Mouse (Mus musculus) MEL (cell line): ENCODE measurements around the gene Adamts1. TPM values are rescaled to one million over a fixed set of nuclear protein-coding genes. Genes with fewer than 3 reads are reported as not detected.

Source experiments
- DNase-seq: peaks from one replicate; pipeline ENCODE4 v3.0.0; 2011; ENCODE audit warnings: low read depth, low spot score
- H3K27ac ChIP-seq: 2 replicates; pipeline ENCODE4 v1.5.1; 2012; ENCODE audit warnings: low read depth, mild to moderate bottlenecking, control low read depth, low read length, moderate library complexity; ENCODE audit not compliant: control insufficient read depth
- H3K27me3 ChIP-seq, 2 experiments: fragments of 150-350 bp in 1 of 2; sonication (generic) in 1 of 2; 2 replicates each; pipeline ENCODE4 v1.6.1; 2012; ENCODE audit warnings: low read length in 2 of 2, mild to moderate bottlenecking in 2 of 2, improper control_type of control experiment in 1 of 2, moderate library complexity in 1 of 2; ENCODE audit not compliant: insufficient read depth in 2 of 2, control insufficient read depth in 1 of 2
- H3K36me3 ChIP-seq, 2 experiments: 2 replicates each; pipeline ENCODE4 v1.6.1; 2012 to 2014; ENCODE audit warnings: low read length in 2 of 2, improper control_type of control experiment in 1 of 2, inconsistent platforms in 1 of 2, mild to moderate bottlenecking in 1 of 2; ENCODE audit not compliant: insufficient read depth in 2 of 2, control insufficient read depth in 1 of 2
- H3K4me1 ChIP-seq, 2 experiments: fragments of 150-350 bp in 1 of 2; sonication (generic) in 1 of 2; 2 replicates each; pipeline ENCODE4 v1.6.1; 2012; ENCODE audit warnings: low read length in 2 of 2, improper control_type of control experiment in 1 of 2, mild to moderate bottlenecking in 1 of 2; ENCODE audit not compliant: insufficient read depth in 2 of 2, control insufficient read depth in 1 of 2
- H3K4me3 ChIP-seq, 2 experiments: fragments of 150-350 bp in 1 of 2; sonication (generic) in 1 of 2; 2 replicates each; pipeline ENCODE4 v1.5.1; 2012; ENCODE audit warnings: low read depth in 2 of 2, low read length in 2 of 2, mild to moderate bottlenecking in 2 of 2, moderate library complexity in 2 of 2, control low read depth in 1 of 2, improper control_type of control experiment in 1 of 2; ENCODE audit not compliant: control insufficient read depth in 1 of 2, insufficient read depth in 1 of 2
- H3K79me2 ChIP-seq: 2 replicates; pipeline ENCODE4 v1.6.1; 2012; ENCODE audit warnings: mild to moderate bottlenecking, low read length, moderate library complexity; ENCODE audit not compliant: control insufficient read depth, poor library complexity, insufficient read depth
- H3K9ac ChIP-seq: 2 replicates; pipeline ENCODE4 v1.6.1; 2012; ENCODE audit warnings: low read depth, mild to moderate bottlenecking, control low read depth, low read length, moderate library complexity; ENCODE audit not compliant: control insufficient read depth, poor library complexity, severe bottlenecking
- H3K9me3 ChIP-seq: fragments of 150-350 bp; sonication (generic); replicated peaks from 2 replicates; pipeline ENCODE4 v1.6.1; 2012; ENCODE audit warnings: mild to moderate bottlenecking, low read length, improper control_type of control experiment, moderate library complexity; ENCODE audit not compliant: insufficient read depth
- CHD1 ChIP-seq: IDR thresholded peaks from 2 replicates; pipeline ENCODE4 v1.6.1; 2012; ENCODE audit warnings: low read depth, mild to moderate bottlenecking, inconsistent platforms, low read length, improper control_type of control experiment
- CHD2 ChIP-seq: IDR thresholded peaks from 2 replicates; pipeline ENCODE4 v1.6.1; 2011; ENCODE audit warnings: low read length, improper control_type of control experiment
- CTCF ChIP-seq, 3 experiments: IDR thresholded peaks in 2 of 3; conservative IDR thresholded peaks in 1 of 3; 2 replicates each; pipeline ENCODE4 v1.5.1; 2011 to 2012; ENCODE audit warnings: low read length in 3 of 3, low read depth in 2 of 3, mild to moderate bottlenecking in 2 of 3, improper control_type of control experiment in 1 of 3, inconsistent platforms in 1 of 3, mixed read lengths in 1 of 3, moderate library complexity in 1 of 3; ENCODE audit not compliant: control insufficient read depth in 1 of 3, insufficient read depth in 1 of 3, poor library complexity in 1 of 3, severe bottlenecking in 1 of 3
- HCFC1 ChIP-seq: IDR thresholded peaks from 2 replicates; pipeline ENCODE4 v1.6.1; 2012; ENCODE audit warnings: low read depth, mild to moderate bottlenecking, inconsistent platforms, low read length, improper control_type of control experiment, moderate library complexity
- JUND ChIP-seq: IDR thresholded peaks from 2 replicates; pipeline ENCODE4 v1.6.1; 2011; ENCODE audit warnings: low read depth, mild to moderate bottlenecking, improper control_type of control experiment, low read length
- KAT2A ChIP-seq: conservative IDR thresholded peaks from 2 replicates; pipeline ENCODE4 v1.6.1; 2012; ENCODE audit warnings: low read depth, low read length, improper control_type of control experiment, inconsistent platforms
- MAX ChIP-seq: IDR thresholded peaks from 2 replicates; pipeline ENCODE4 v1.6.1; 2011; ENCODE audit warnings: low read length, improper control_type of control experiment
- MYB ChIP-seq: IDR thresholded peaks from 2 replicates; pipeline ENCODE4 v1.6.1; 2011; ENCODE audit warnings: mild to moderate bottlenecking, low read depth, low read length, improper control_type of control experiment
- NELFE ChIP-seq: IDR thresholded peaks from 2 replicates; pipeline ENCODE4 v1.6.1; 2011; ENCODE audit warnings: low read depth, low read length, improper control_type of control experiment
- NRF1 ChIP-seq: IDR thresholded peaks from 2 replicates; pipeline ENCODE4 v1.6.1; 2014; ENCODE audit warnings: low read depth, mild to moderate bottlenecking, inconsistent platforms, low read length, improper control_type of control experiment, moderate library complexity; ENCODE audit not compliant: poor library complexity, insufficient read depth, severe bottlenecking
- RAD21 ChIP-seq: IDR thresholded peaks from 2 replicates; pipeline ENCODE4 v1.6.1; 2011; ENCODE audit warnings: mild to moderate bottlenecking, low read depth, low read length, improper control_type of control experiment
- SIN3A ChIP-seq: IDR thresholded peaks from 2 replicates; pipeline ENCODE4 v1.6.1; 2012; ENCODE audit warnings: low read length, improper control_type of control experiment, inconsistent platforms
- SMC3 ChIP-seq: IDR thresholded peaks from 2 replicates; pipeline ENCODE4 v1.6.1; 2011; ENCODE audit warnings: low read depth, low read length, improper control_type of control experiment
- TCF12 ChIP-seq: IDR thresholded peaks from 2 replicates; pipeline ENCODE4 v1.6.1; 2014; ENCODE audit warnings: low read depth, mild to moderate bottlenecking, inconsistent platforms, low read length, improper control_type of control experiment, moderate library complexity
- USF1 ChIP-seq: IDR thresholded peaks from 2 replicates; pipeline ENCODE4 v1.6.1; 2014; ENCODE audit warnings: low read depth, mild to moderate bottlenecking, inconsistent platforms, low read length, improper control_type of control experiment, moderate library complexity
- ZC3H11A ChIP-seq: IDR thresholded peaks from 2 replicates; pipeline ENCODE4 v1.6.1; 2012; ENCODE audit warnings: low read depth, mild to moderate bottlenecking, inconsistent platforms, low read length, improper control_type of control experiment
- polyA plus RNA-seq, 2 experiments: library from polyadenylated mRNA; stranded (reverse) in 1 of 2; unstranded in 1 of 2; fragments of >175 nt in 1 of 2; fragments of >200 nt in 1 of 2; gene quantifications; 2 replicates each; pipeline versions ENCODE4 v1.2.1 to v1.2.4; 2012; ENCODE audit warnings: low replicate concordance in 2 of 2, low read depth in 1 of 2; ENCODE audit not compliant: insufficient read length in 2 of 2, insufficient read depth in 1 of 2, missing spikeins in 1 of 2
- total RNA-seq: library from RNA; depleted of rRNA; stranded (reverse); fragments of 300-350 nt; gene quantifications from 2 replicates; pipeline ENCODE4 v1.2.3, GENCODE M21; 2012

The Adamts1 gene
- total and polyA plus RNA-seq, 3 experiments: not detected

DNA sequence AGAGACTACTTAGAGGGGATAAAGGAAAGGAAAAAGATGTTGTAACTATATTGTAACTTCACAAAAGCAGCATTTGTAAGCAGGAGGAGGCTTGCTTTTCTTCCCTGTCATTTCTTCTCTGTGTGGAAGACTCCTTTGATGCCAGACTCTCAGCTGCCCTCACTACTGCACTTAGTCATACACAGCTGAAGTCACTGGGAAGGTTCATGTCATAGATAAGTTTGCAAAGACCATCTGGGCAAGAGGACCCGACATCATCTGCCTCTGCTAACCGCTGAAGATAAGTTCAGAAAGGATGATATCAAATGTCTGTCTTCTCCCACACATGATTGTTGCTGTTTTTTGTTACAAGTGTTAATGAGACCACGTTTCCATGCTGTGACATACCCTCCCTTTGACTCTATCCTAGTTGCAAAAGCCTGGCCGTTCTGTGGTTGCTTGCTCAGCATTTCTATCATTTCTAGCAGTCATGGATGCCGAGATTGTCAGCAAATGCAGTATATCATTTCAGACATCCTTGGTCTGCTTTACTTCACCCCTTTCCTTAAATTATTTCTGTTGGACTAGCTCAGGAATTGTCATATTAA is 19.5 kb upstream of the Adamts1 start:
- no peak for TF ChIP-seq SIN3A
- TF ChIP-seq HCFC1: no peak
- no peak for TF ChIP-seq MYB
- TF ChIP-seq RAD21: no peak
- TF ChIP-seq CHD2: no peak
- TF ChIP-seq NELFE: no peak
- TF ChIP-seq NRF1: no peak
- no peak for TF ChIP-seq JUND
- TF ChIP-seq CTCF (IDR thresholded peaks at IDR 0.05 in 2 of 3, conservative IDR thresholded peaks at IDR 0.05 in 1 of 3; ENCODE audit: control insufficient read depth in 1 of 3, insufficient read depth in 1 of 3, low read depth in 2 of 3, low read length in 3 of 3, poor library complexity in 1 of 3, severe bottlenecking in 1 of 3): no peak
- no peak for TF ChIP-seq KAT2A
- TF ChIP-seq CHD1: no peak
- TF ChIP-seq TCF12: no peak
- TF ChIP-seq MAX: no peak
- no peak for TF ChIP-seq USF1
- no peak overlapping the region for H3K9ac ChIP-seq
- no peaks in the 10 kb centered on the region for H3K79me2 ChIP-seq
- DNase-seq: no peak
- no peaks in the 10 kb centered on the region for H3K9me3 ChIP-seq
- no peak overlapping the region for H3K4me3 ChIP-seq
- no peaks in the 10 kb centered on the region for H3K4me1 ChIP-seq
- H3K36me3 ChIP-seq: no peaks in the 10 kb centered on the region
- no peak overlapping the region for H3K27ac ChIP-seq
- no peaks in the 10 kb centered on the region for H3K27me3 ChIP-seq

DNA sequence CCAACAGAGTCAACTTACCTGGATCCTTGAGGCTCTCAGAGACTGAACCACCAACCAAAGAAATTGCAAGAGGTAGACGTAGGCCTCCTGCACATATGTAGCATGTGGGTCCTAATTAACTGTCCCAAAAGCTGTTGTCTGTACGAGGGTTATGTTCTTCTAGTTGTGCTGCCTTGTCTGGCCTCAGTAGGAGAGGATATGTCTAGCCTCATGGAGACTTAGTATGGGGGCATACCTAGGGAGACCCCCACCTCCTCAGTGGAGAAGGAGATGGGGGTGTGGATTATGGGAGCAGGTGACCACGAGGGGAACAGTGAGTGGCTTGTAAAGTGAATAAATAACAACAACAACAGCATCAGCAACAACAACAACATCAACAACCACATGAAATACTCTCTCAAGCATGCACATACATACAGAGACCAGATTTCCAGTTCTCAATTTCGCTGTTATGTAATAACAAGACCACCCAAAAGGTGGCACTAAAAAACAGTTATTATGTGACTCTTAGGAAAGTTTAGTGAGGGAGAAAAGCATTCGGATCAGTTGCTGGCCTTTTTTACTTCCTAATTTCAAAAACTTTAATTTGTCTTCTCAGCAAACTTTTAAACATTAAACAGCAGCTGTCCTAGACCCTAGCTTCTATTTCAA is 17.0 kb upstream of the Adamts1 start:
- Histone ChIP-seq H3K4me1 (no peaks in the 10 kb centered on the region), H3K36me3 (no peaks in the 10 kb centered on the region), H3K9ac (no peak overlapping the region), H3K27ac (no peak overlapping the region), H3K79me2 (no peaks in the 10 kb centered on the region), H3K4me3 (no peak overlapping the region), H3K9me3 (no peaks in the 10 kb centered on the region), H3K27me3 (no peaks in the 10 kb centered on the region)
- DNase-seq: peak; percentile 2
- TF ChIP-seq ZC3H11A: no peak
- TF ChIP-seq SMC3: no peak
